ENCODE assay signal across 29 mouse cellular contexts in the genomic region with DNA sequence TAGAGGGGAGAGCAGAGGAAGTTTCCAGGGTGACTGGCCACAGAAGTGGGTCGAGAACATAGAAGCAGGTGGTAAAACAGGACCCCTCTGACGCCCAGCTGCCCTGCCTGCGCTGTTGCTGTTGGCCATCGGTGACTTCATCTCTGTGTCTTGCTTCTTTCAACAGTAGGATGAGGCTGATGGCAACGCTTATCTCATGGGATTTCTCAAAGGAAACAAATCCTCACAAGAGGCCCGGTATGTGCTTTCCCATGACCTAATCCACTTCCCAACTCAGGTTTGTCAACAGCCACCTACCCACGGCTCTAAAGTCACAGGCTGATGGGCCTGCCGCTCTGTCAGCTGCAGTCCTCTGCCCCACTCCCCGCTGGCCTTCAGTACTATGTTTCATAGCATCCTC. TPM values are rescaled to one million over a fixed set of nuclear protein-coding genes. Genes with fewer than 3 reads are reported as not detected.
DNase-seq lines count a peak whose midpoint lies in the region; ATAC-seq and TF ChIP-seq lines count a peak whose summit lies in the region.
"Had no signal": no experiment of that assay in that cellular context is flagged by ENCODE, and none has a peak within 500 bp of the region (broad histone marks: within the 10 kb centered on the region; RNA-seq: fewer than 3 reads in every experiment).

No protein-coding gene starts in this region.

- no peak for ATAC-seq in forebrain, embryonic 11.5 days (replicated peaks; ENCODE audit: low FRiP score)
- ATAC-seq in forebrain, embryonic 14.5 days, result no peak
- no peak for ATAC-seq in heart, embryonic 13.5 days (ENCODE audit: extremely low read depth, insufficient number of reproducible peaks, low FRiP score, low TSS enrichment)
- no peak for ATAC-seq in lung, embryonic 14.5 days (ENCODE audit: insufficient read depth)
- no peak for ATAC-seq in intestine, embryonic 15.5 days
- ATAC-seq: forebrain, embryonic 15.5 days; inflammation-experienced regulatory T-cells, adult 6 months; midbrain, embryonic 13.5 days; Patski had no signal

- H3K36me3 ChIP-seq in forebrain, embryonic 11.5 days (ENCODE audit: control insufficient read depth, insufficient read depth, low read length), result no peaks in the 10 kb centered on the region; the same call in 1 of the 2 replicates
- H3K36me3 ChIP-seq in forebrain, embryonic 14.5 days (ENCODE audit: control insufficient read depth, insufficient read depth, low read length), result no peaks in the 10 kb centered on the region
- no peaks in the 10 kb centered on the region for H3K36me3 ChIP-seq in heart, embryonic 13.5 days
- H3K36me3 ChIP-seq in lung, embryonic 14.5 days (ENCODE audit: insufficient read depth), result no peaks in the 10 kb centered on the region
- H3K36me3 ChIP-seq in intestine, embryonic 15.5 days, result no peaks in the 10 kb centered on the region
- H3K36me3 ChIP-seq in hindbrain, embryonic 10.5 days, result peaks cover 37% of the 10 kb centered on the region
- H3K36me3 ChIP-seq: embryonic facial prominence, embryonic 15.5 days; forebrain, embryonic 15.5 days; heart, embryonic 15.5 days; hindbrain, embryonic 15.5 days; midbrain, embryonic 13.5 days; neural tube, embryonic 13.5 days had no signal

- no peaks in the 10 kb centered on the region for H3K9me3 ChIP-seq in forebrain, embryonic 11.5 days (ENCODE audit: control insufficient read depth, low read length)
- no peaks in the 10 kb centered on the region for H3K9me3 ChIP-seq in forebrain, embryonic 14.5 days (replicated peaks; ENCODE audit: control insufficient read depth, low read length)
- H3K9me3 ChIP-seq in heart, embryonic 13.5 days, result no peaks in the 10 kb centered on the region
- H3K9me3 ChIP-seq in lung, embryonic 14.5 days (ENCODE audit: low read depth, low read length), result no peaks in the 10 kb centered on the region
- H3K9me3 ChIP-seq in intestine, embryonic 15.5 days, result no peaks in the 10 kb centered on the region
- no peaks in the 10 kb centered on the region for H3K9me3 ChIP-seq in hindbrain, embryonic 10.5 days
- H3K9me3 ChIP-seq: embryonic facial prominence, embryonic 15.5 days; forebrain, embryonic 15.5 days; heart, embryonic 15.5 days; hindbrain, embryonic 15.5 days; limb, embryonic 13.5 days; midbrain, embryonic 13.5 days; neural tube, embryonic 13.5 days had no signal

- H3K4me3 ChIP-seq in forebrain, embryonic 11.5 days (ENCODE audit: low read depth, low read length), result no peak overlapping the region
- no peak overlapping the region for H3K4me3 ChIP-seq in forebrain, embryonic 14.5 days (ENCODE audit: low read depth, low read length)
- no peak overlapping the region for H3K4me3 ChIP-seq in heart, embryonic 13.5 days
- no peak overlapping the region for H3K4me3 ChIP-seq in lung, embryonic 14.5 days (ENCODE audit: low read depth, low read length)
- no peak overlapping the region for H3K4me3 ChIP-seq in lung, adult 2 months (replicated peaks; ENCODE audit: extremely low read depth, low read depth, low read length)
- no peak overlapping the region for H3K4me3 ChIP-seq in intestine, embryonic 15.5 days (replicated peaks)
- H3K4me3 ChIP-seq in hindbrain, embryonic 10.5 days, result no peak overlapping the region
- H3K4me3 ChIP-seq: embryonic facial prominence, embryonic 15.5 days; forebrain, embryonic 15.5 days; heart, embryonic 15.5 days; hindbrain, embryonic 15.5 days; limb, embryonic 13.5 days; midbrain, embryonic 13.5 days; neural tube, embryonic 13.5 days had no signal

- no peak for TF ChIP-seq CTCF in lung, embryonic 14.5 days (IDR thresholded peaks at IDR 0.05; ENCODE audit: low read depth)
- no peak for TF ChIP-seq CTCF in lung, adult 2 months (IDR thresholded peaks at IDR 0.05; ENCODE audit: insufficient read depth, low read length)

- intact Hi-C loops in heart, postnatal 36 days (cut with DNase I), result no loop called here

- TF ChIP-seq POLR2A in lung, adult 2 months (IDR thresholded peaks at IDR 0.05; ENCODE audit: borderline replicate concordance, extremely low read depth, low read depth, low read length), result no peak

- no peak overlapping the region for H3K27ac ChIP-seq in forebrain, embryonic 11.5 days (ENCODE audit: low read depth, low read length)
- H3K27ac ChIP-seq in forebrain, embryonic 14.5 days (ENCODE audit: low read depth, low read length), result no peak overlapping the region
- peak overlapping the region; percentile 92; the same call in 1 of the 2 replicates for H3K27ac ChIP-seq in heart, embryonic 13.5 days (replicated peaks)
- H3K27ac ChIP-seq in lung, embryonic 14.5 days (ENCODE audit: low read depth), result 0 out of 2 replicates have a peak overlapping the region, but pooled peaks have one; percentile 38
- H3K27ac ChIP-seq in intestine, embryonic 15.5 days, result peak overlapping the region; percentile 51; the same call in 1 of the 2 replicates
- H3K27ac ChIP-seq in hindbrain, embryonic 10.5 days, result no peak overlapping the region
- H3K27ac ChIP-seq: embryonic facial prominence, embryonic 15.5 days; forebrain, embryonic 15.5 days; heart, embryonic 15.5 days; hindbrain, embryonic 15.5 days; limb, embryonic 13.5 days; macrophage; midbrain, embryonic 13.5 days; neural tube, embryonic 13.5 days had no signal

- H3K4me2 ChIP-seq in forebrain, embryonic 11.5 days (ENCODE audit: low read depth, low read length, severe bottlenecking), result no peak overlapping the region
- no peak overlapping the region for H3K4me2 ChIP-seq in forebrain, embryonic 14.5 days (ENCODE audit: low read length)
- no peak overlapping the region for H3K4me2 ChIP-seq in heart, embryonic 13.5 days
- H3K4me2 ChIP-seq in lung, embryonic 14.5 days, result no peak overlapping the region
- H3K4me2 ChIP-seq in intestine, embryonic 15.5 days (replicated peaks), result no peak overlapping the region
- H3K4me2 ChIP-seq: embryonic facial prominence, embryonic 15.5 days; forebrain, embryonic 15.5 days; heart, embryonic 15.5 days; hindbrain, embryonic 15.5 days; limb, embryonic 13.5 days; liver, embryonic 11.5 days; midbrain, embryonic 13.5 days; neural tube, embryonic 13.5 days had no signal

- DNase-seq in forebrain, embryonic 11.5 days (ENCODE audit: low spot score), result peak; percentile 41
- DNase-seq in forebrain, embryonic 14.5 days (ENCODE audit: low spot score), result no peak
- no peak for DNase-seq in heart, postnatal 36 days
- DNase-seq in lung, embryonic 14.5 days, result no peak
- DNase-seq in lung, adult 2 months, result no peak
- DNase-seq in hindbrain, embryonic 10.5 days (ENCODE audit: low spot score), result no peak
- DNase-seq: adrenal gland, postnatal 14 days; cerebellum, adult 18-20 months; cerebellum, postnatal 10 days; gastrocnemius, postnatal 36 days; kidney, postnatal 36 days; lung, postnatal 10 days; thymus, postnatal 14 days had no signal

- no peak overlapping the region for H3K9ac ChIP-seq in forebrain, embryonic 11.5 days (ENCODE audit: low read length)
- H3K9ac ChIP-seq in forebrain, embryonic 14.5 days (ENCODE audit: low read length), result no peak overlapping the region
- no peak overlapping the region for H3K9ac ChIP-seq in heart, embryonic 13.5 days
- H3K9ac ChIP-seq in lung, embryonic 14.5 days, result no peak overlapping the region
- no peak overlapping the region for H3K9ac ChIP-seq in intestine, embryonic 15.5 days
- H3K9ac ChIP-seq: embryonic facial prominence, embryonic 15.5 days; forebrain, embryonic 15.5 days; heart, embryonic 15.5 days; hindbrain, embryonic 15.5 days; limb, embryonic 13.5 days; midbrain, embryonic 13.5 days; neural tube, embryonic 13.5 days had no signal

- H3K4me1 ChIP-seq in forebrain, embryonic 11.5 days (replicated peaks; ENCODE audit: control insufficient read depth, insufficient read depth, low read length), result peaks cover 27% of the 10 kb centered on the region; the same call in 1 of the 2 replicates
- peaks cover 33% of the 10 kb centered on the region for H3K4me1 ChIP-seq in forebrain, embryonic 14.5 days (ENCODE audit: control insufficient read depth, insufficient read depth, low read length)
- H3K4me1 ChIP-seq in heart, embryonic 13.5 days, result peaks cover 75% of the 10 kb centered on the region
- H3K4me1 ChIP-seq in lung, embryonic 14.5 days (ENCODE audit: insufficient read depth), result peaks cover 35% of the 10 kb centered on the region
- no peaks in the 10 kb centered on the region for H3K4me1 ChIP-seq in lung, adult 2 months (ENCODE audit: control insufficient read depth, insufficient read depth, low read length)
- peaks cover 67% of the 10 kb centered on the region for H3K4me1 ChIP-seq in intestine, embryonic 15.5 days (replicated peaks)
- H3K4me1 ChIP-seq in hindbrain, embryonic 10.5 days (replicated peaks), result peaks cover 70% of the 10 kb centered on the region

- WGBS in forebrain, embryonic 11.5 days, result 84% methylated on average over 9 of the region's 9 CpGs
- 88% methylated on average over 9 of the region's 9 CpGs for whole genome bisulfite sequencing in forebrain, embryonic 14.5 days
- 11% methylated on average over 9 of the region's 9 CpGs for WGBS in heart, embryonic 13.5 days
- WGBS in lung, embryonic 14.5 days, result 37% methylated on average over 9 of the region's 9 CpGs
- WGBS in lung, adult 2 months, result 75% methylated on average over 9 of the region's 9 CpGs
- WGBS in intestine, embryonic 15.5 days, result 43% methylated on average over 9 of the region's 9 CpGs
- WGBS in hindbrain, embryonic 10.5 days, result 81% methylated on average over 9 of the region's 9 CpGs

- H3K27me3 ChIP-seq in forebrain, embryonic 11.5 days (ENCODE audit: control insufficient read depth, insufficient read depth, low read length), result no peaks in the 10 kb centered on the region
- H3K27me3 ChIP-seq in forebrain, embryonic 14.5 days (replicated peaks; ENCODE audit: control insufficient read depth, insufficient read depth, low read length), result no peaks in the 10 kb centered on the region
- no peaks in the 10 kb centered on the region for H3K27me3 ChIP-seq in heart, embryonic 13.5 days (replicated peaks)
- no peaks in the 10 kb centered on the region for H3K27me3 ChIP-seq in lung, embryonic 14.5 days (ENCODE audit: insufficient read depth, low read length)
- H3K27me3 ChIP-seq in intestine, embryonic 15.5 days (replicated peaks), result no peaks in the 10 kb centered on the region
- H3K27me3 ChIP-seq in hindbrain, embryonic 10.5 days (ENCODE audit: insufficient read depth, poor library complexity, severe bottlenecking), result no peaks in the 10 kb centered on the region
- H3K27me3 ChIP-seq: embryonic facial prominence, embryonic 15.5 days; heart, embryonic 15.5 days; hindbrain, embryonic 15.5 days; limb, embryonic 13.5 days; midbrain, embryonic 13.5 days; Patski had no signal

RNA-seq across cellular contexts. Expression of gene Hmga2, which starts 52.3 kb away (rescaled TPM):
- 84.3 and 91.9 TPM in 2 replicates for polyA plus RNA-seq in forebrain, embryonic 11.5 days (2014; fragmentation: Nextera tagmentation; extraction: Ambion mirVana)
- 1.5 and 2.6 TPM in 2 replicates for polyA plus RNA-seq in forebrain, embryonic 14.5 days (2014; fragmentation: Nextera tagmentation; extraction: Ambion mirVana)
- polyA plus RNA-seq in heart, embryonic 13.5 days (2015; fragmentation: Nextera tagmentation; extraction: Ambion mirVana), result 11.3 and 12.4 TPM in 2 replicates
- not detected for total RNA-seq in heart, postnatal 36 days (2021)
- 13.8 and 13.9 TPM in 2 replicates for polyA plus RNA-seq in lung, embryonic 14.5 days (2014; fragmentation: Nextera tagmentation; extraction: Ambion mirVana)
- polyA plus RNA-seq in lung, adult 2 months (2012; rRNA removed), result not detected in 2 replicates
- 33.9 and 41.2 TPM in 2 replicates for polyA plus RNA-seq in intestine, embryonic 15.5 days (2015; fragmentation: Nextera tagmentation; extraction: Ambion mirVana)
- polyA plus RNA-seq in hindbrain, embryonic 10.5 days (2016; fragmentation: Nextera tagmentation; extraction: Ambion mirVana), result 30.6 and 49.7 TPM in 2 replicates
- total RNA-seq: gastrocnemius, postnatal 36 days; MEL had no signal
- polyA plus RNA-seq: frontal cortex, adult 2 months; urinary bladder, adult 2 months had no signal

Comparison
In these comparisons a context has a peak if more than half of its experiments do, and no peak if none do; other contexts are left out.
1. H3K27ac ChIP-seq: peak in heart, embryonic 13.5 days (single experiment), lung, embryonic 14.5 days (single experiment) and intestine, embryonic 15.5 days (single experiment); none in forebrain, embryonic 11.5 days (single experiment), forebrain, embryonic 14.5 days (single experiment) and hindbrain, embryonic 10.5 days (single experiment).